ENCODE assay signal across 8 mouse cellular contexts in genomic region chr8:46934898-46935297, GRCm38 (mm10). TPM values are rescaled to one million over a fixed set of nuclear protein-coding genes. Genes with fewer than 3 reads are reported as not detected.
A peak's percentile ranks its signal among the peaks of the same experiment; 100 is the strongest.
DNase-seq lines count a peak whose midpoint lies in the region; ATAC-seq and TF ChIP-seq lines count a peak whose summit lies in the region.
"Had no signal": no experiment of that assay in that cellular context is flagged by ENCODE, and none has a peak within 500 bp of the region (broad histone marks: within the 10 kb centered on the region; RNA-seq: fewer than 3 reads in every experiment).

No protein-coding gene starts in this region.

- no peaks in the 10 kb centered on the region for H3K36me3 ChIP-seq in G1E (replicated peaks)
- no peaks in the 10 kb centered on the region for H3K36me3 ChIP-seq in kidney, embryonic 16.5 days (ENCODE audit: insufficient read depth, low read length)
- no peaks in the 10 kb centered on the region for H3K36me3 ChIP-seq in liver, postnatal 0 days (replicated peaks; ENCODE audit: insufficient read depth, low read length)
- no peaks in the 10 kb centered on the region for H3K36me3 ChIP-seq in neural tube, embryonic 12.5 days
- H3K36me3 ChIP-seq: limb, embryonic 12.5 days had no signal

- H3K9ac ChIP-seq in kidney, embryonic 16.5 days (replicated peaks; ENCODE audit: low read length): no peak overlapping the region
- no peak overlapping the region for H3K9ac ChIP-seq in liver, postnatal 0 days (replicated peaks)
- no peak overlapping the region for H3K9ac ChIP-seq in neural tube, embryonic 12.5 days
- H3K9ac ChIP-seq: limb, embryonic 12.5 days had no signal

- H3K27ac ChIP-seq in kidney, embryonic 16.5 days (ENCODE audit: low read length): no peak overlapping the region
- H3K27ac ChIP-seq in liver, postnatal 0 days (ENCODE audit: low read depth): peak overlapping the region; percentile 49
- no peak overlapping the region for H3K27ac ChIP-seq in neural tube, embryonic 12.5 days
- H3K27ac ChIP-seq: limb, embryonic 12.5 days had no signal

- peaks cover 25% of the 10 kb centered on the region for H3K27me3 ChIP-seq in G1E (ENCODE audit: insufficient read depth, low read length)
- H3K27me3 ChIP-seq in kidney, embryonic 16.5 days (ENCODE audit: insufficient read depth, low read length): no peaks in the 10 kb centered on the region
- no peaks in the 10 kb centered on the region for H3K27me3 ChIP-seq in liver, postnatal 0 days (ENCODE audit: insufficient read depth, low read length)
- H3K27me3 ChIP-seq in neural tube, embryonic 12.5 days (replicated peaks): no peaks in the 10 kb centered on the region
- H3K27me3 ChIP-seq: limb, embryonic 12.5 days had no signal

- WGBS in kidney, embryonic 16.5 days: 31% methylated on average over 9 of the region's 9 CpGs
- WGBS in liver, postnatal 0 days (ENCODE audit: insufficient replicate concordance): 26% methylated on average over 9 of the region's 9 CpGs
- 25% methylated on average over 9 of the region's 9 CpGs for WGBS in neural tube, embryonic 12.5 days

- TF ChIP-seq EP300 in liver, postnatal 0 days (IDR thresholded peaks at IDR 0.05; ENCODE audit: low read depth): no peak

- no peak overlapping the region for H3K4me3 ChIP-seq in G1E (ENCODE audit: low read depth, low read length)
- H3K4me3 ChIP-seq in kidney, embryonic 16.5 days (ENCODE audit: low read length): no peak overlapping the region
- H3K4me3 ChIP-seq in liver, postnatal 0 days (ENCODE audit: low read depth, low read length): no peak overlapping the region
- no peak overlapping the region for H3K4me3 ChIP-seq in neural tube, embryonic 12.5 days
- H3K4me3 ChIP-seq: limb, embryonic 12.5 days had no signal

- no peak overlapping the region for H3K4me2 ChIP-seq in kidney, embryonic 16.5 days (replicated peaks; ENCODE audit: low read depth, low read length)
- H3K4me2 ChIP-seq in liver, postnatal 0 days (ENCODE audit: low read depth, low read length): 0 out of 2 replicates have a peak overlapping the region, but pooled peaks have one; percentile 18
- no peak overlapping the region for H3K4me2 ChIP-seq in neural tube, embryonic 12.5 days (replicated peaks)

- DNase-seq in G1E (ENCODE audit: low spot score): peak; percentile 73
- DNase-seq in adrenal gland, postnatal 10 days: peak; percentile 71
- DNase-seq in embryo, embryonic 11.5 days (ENCODE audit: low read depth, low spot score): peak; percentile 47
- DNase-seq in heart, adult 8-10 months (ENCODE audit: low spot score): peak; percentile 80
- DNase-seq in liver, postnatal 0 days: peak; percentile 57

- peak; percentile 68 for TF ChIP-seq CTCF in G1E (IDR thresholded peaks at IDR 0.05; ENCODE audit: low read depth, low read length)
- TF ChIP-seq CTCF in liver, postnatal 0 days (IDR thresholded peaks at IDR 0.05; ENCODE audit: low read depth): peak; percentile 77

- H3K4me1 ChIP-seq in G1E (ENCODE audit: insufficient read depth, low read depth, low read length): peaks cover 5% of the 10 kb centered on the region; the same call in 1 of the 2 replicates
- no peaks in the 10 kb centered on the region for H3K4me1 ChIP-seq in kidney, embryonic 16.5 days (ENCODE audit: insufficient read depth, low read length)
- H3K4me1 ChIP-seq in liver, postnatal 0 days (ENCODE audit: insufficient read depth): peaks cover 5% of the 10 kb centered on the region; the same call in 1 of the 2 replicates
- no peaks in the 10 kb centered on the region for H3K4me1 ChIP-seq in neural tube, embryonic 12.5 days

- no peaks in the 10 kb centered on the region for H3K9me3 ChIP-seq in G1E (replicated peaks)
- H3K9me3 ChIP-seq in kidney, embryonic 16.5 days (ENCODE audit: low read length): no peaks in the 10 kb centered on the region
- H3K9me3 ChIP-seq in liver, postnatal 0 days (ENCODE audit: low read length): no peaks in the 10 kb centered on the region
- H3K9me3 ChIP-seq in neural tube, embryonic 12.5 days: no peaks in the 10 kb centered on the region
- H3K9me3 ChIP-seq: limb, embryonic 12.5 days had no signal

- peak; percentile 60; the same call in 1 of the 2 replicates for ATAC-seq in G1E (ENCODE audit: extremely low read depth, insufficient number of reproducible peaks, low FRiP score, poor library complexity, severe bottlenecking)
- peak; percentile 73; the same call in 1 of the 2 replicates for ATAC-seq in kidney, embryonic 16.5 days (ENCODE audit: low FRiP score, low TSS enrichment)
- peak; percentile 74 for ATAC-seq in liver, postnatal 0 days
- ATAC-seq in neural tube, embryonic 12.5 days (ENCODE audit: low FRiP score, low read depth): peak; percentile 44; the same call in 1 of the 2 replicates

RNA-seq across cellular contexts. Expression of gene Enpp6, which starts 51.8 kb away (rescaled TPM):
- total RNA-seq in G1E (2014; fragmentation: Nextera tagmentation) (not detected in 2 replicates), G1E (2017) (0.22 and 0.64 TPM in 2 replicates)
- not detected in 2 replicates for polyA plus RNA-seq in G1E (2012)
- 1 to 10 TPM; 1.6 to 2.3 TPM for total RNA-seq in adrenal gland, postnatal 10 days (2021)
- total RNA-seq in heart, adult 8-10 months (2022): 1 to 10 TPM; 2.4 to 7.3 (median 3.1) TPM
- 1.7 and 2.5 TPM in 2 replicates for polyA plus RNA-seq in kidney, embryonic 16.5 days (2015; fragmentation: Nextera tagmentation; extraction: Ambion mirVana)
- 0.47 and 0.60 TPM in 2 replicates for polyA plus RNA-seq in liver, postnatal 0 days (2015; fragmentation: Nextera tagmentation; extraction: Ambion mirVana)
- polyA plus RNA-seq in neural tube, embryonic 12.5 days (2016; fragmentation: Nextera tagmentation; extraction: Ambion mirVana): 0.22 and 0.23 TPM in 2 replicates
